Mouse (Mus musculus): ENCODE data around the gene Ampd2. TPM values are rescaled to one million over a fixed set of nuclear protein-coding genes. Genes with fewer than 3 reads are reported as not detected.

Gene Ampd2
- 126 and 158 TPM in 2 replicates for total RNA-seq (2014; fragmentation: Nextera tagmentation)
- 54.6 and 69.6 TPM in 2 replicates for total RNA-seq (2017)

DNA sequence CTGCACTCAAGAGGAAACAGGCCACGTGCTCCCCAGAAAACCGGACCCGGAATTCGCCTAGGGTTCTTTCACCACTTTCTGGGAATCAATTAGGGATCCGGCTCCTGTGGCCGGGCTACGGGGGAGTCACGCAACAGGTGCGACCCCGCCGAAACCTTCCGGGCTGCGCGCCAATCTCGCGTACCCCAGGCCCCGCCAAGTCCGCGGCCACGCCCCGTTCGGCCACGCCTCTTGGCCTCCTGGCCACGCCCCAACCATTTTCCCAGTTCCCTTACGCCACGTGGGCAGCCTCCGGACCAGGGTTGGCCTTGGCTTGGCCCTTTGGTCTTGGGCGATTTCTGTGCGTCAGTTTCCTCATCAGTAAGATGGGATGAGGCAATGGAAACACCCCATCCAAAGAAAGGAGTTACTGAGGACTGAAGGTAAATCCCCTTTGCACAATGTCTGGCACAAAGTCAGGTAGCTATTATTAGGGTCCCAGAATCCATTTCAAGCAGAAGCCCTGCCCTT, at the start of gene Ampd2:
Gene Ampd2 (minus strand): TSS at position 182 of the 510 bp plus-strand sequence.
- peak; percentile 66 for ATAC-seq (replicated peaks; ENCODE audit: poor library complexity, severe bottlenecking)

DNA sequence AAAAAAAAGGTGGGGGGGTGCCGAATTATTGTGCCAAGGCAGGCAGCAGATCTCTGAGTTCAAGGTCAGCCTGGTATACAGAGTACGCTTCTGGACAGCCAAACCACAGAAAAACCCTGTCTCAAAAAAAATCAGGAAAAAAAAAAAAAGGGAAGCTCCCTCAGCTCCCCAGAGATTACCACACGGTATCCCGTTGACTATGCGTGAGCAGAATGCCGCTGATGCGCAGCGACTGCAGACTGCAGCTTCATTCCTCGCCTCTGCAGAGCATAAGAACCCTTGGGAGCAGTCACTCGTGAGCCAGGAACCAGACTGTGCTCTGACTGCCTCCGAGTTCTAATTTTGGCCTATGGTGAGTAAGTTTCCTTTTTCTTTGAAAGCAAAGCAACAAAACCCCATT, 48.2 kb upstream of the Ampd2 start:
- ATAC-seq (replicated peaks; ENCODE audit: poor library complexity, severe bottlenecking) = peak; percentile 80

DNA sequence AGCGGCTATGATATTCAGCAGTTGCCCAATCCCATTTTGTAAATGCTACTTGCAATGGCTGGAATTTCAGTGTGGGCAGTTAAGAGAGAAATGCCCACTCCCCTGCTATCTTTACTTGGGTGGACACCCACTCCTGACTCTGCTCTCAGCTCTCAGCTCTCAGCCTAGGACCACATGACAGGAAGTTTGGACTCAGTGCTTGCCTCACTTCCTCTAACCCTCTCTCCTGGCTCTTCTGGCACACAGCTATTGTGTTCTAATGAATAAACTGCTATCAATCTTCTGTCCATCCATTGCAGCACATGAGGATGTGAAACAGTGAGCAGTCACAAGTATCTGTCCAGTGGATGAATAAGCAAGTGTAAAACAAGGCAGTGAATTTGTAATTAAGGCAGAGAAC, 46.0 kb upstream of the Ampd2 start:
- peak; percentile 95 for ATAC-seq (replicated peaks; ENCODE audit: poor library complexity, severe bottlenecking)

DNA sequence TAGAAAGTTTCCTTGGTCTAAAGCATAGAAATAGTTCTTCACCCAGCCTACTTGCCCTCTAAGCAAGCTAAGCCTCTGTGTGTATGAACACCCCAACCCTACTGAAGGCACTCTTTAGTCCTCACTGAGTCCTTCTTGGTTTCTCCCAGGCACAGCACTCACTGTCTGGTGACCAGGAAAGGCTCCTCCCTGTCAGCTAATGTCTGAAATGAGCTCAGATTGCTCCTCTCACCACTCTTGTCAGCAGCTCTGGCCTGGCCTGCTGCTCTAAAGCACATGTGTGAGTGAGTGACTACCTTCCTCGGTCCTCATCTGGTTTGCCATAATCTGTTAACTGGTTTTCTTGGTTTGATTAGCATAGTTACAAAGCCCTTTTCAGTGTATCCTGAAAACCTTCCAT, 45.4 kb upstream of the Ampd2 start:
- ATAC-seq (replicated peaks; ENCODE audit: poor library complexity, severe bottlenecking) = no peak

DNA sequence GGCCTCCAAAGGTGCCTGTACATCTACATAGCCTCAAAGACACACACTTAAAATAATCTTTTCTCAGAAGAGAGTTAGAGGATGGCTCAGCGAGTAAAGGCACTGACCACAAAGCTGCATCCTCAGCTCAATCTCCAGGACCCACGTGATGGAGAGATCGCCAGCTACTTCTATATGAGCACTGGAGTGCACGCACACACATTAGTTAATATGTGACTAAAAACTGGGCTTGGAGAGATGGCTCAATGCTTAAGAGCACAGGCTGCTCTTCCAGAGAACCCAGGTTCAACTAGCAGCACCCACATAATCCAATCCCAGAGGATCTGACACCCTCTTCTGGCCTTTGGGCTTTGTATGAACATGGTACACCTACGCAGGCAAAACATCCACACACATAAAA, 44.8 kb upstream of the Ampd2 start:
- ATAC-seq (replicated peaks; ENCODE audit: poor library complexity, severe bottlenecking) = no peak

DNA sequence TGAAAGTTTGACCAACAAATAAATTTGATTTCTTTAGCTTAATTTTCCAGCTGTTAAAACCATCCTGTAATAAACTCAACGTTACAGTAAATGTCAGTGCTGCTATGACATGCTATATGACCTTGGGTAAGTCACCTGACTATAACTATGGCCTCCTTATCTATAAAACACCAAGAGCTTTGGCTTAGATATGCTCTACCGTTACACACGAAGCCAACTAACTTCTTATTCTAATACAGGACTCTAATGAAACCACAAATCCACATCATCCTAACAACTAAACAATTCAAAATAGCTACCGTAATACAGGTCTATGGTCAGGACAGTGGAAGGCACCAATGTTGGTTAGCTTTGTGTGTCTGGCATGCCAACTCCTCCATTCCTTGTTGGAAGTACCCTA, 43.4 kb upstream of the Ampd2 start:
- ATAC-seq (replicated peaks; ENCODE audit: poor library complexity, severe bottlenecking) = no peak

DNA sequence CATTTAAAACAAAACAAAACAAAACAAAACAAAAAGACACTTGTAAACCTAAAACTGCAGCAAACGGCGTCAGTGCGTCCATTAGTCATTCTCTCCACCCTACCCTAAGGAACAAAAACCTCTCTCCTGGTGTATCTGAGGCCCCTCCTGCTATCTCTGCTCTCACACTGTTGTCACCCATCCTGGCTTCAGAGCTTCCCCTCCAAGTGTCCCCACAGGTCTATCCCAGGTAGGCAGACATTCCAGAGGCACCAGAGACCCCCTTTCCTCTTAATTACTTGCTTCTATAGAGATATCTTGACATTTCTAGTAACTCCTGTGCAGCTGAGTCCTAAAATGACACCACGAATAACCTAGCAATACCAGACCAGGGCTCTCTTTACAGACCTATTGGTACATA, 42.9 kb upstream of the Ampd2 start:
- no peak for ATAC-seq (replicated peaks; ENCODE audit: poor library complexity, severe bottlenecking)

DNA sequence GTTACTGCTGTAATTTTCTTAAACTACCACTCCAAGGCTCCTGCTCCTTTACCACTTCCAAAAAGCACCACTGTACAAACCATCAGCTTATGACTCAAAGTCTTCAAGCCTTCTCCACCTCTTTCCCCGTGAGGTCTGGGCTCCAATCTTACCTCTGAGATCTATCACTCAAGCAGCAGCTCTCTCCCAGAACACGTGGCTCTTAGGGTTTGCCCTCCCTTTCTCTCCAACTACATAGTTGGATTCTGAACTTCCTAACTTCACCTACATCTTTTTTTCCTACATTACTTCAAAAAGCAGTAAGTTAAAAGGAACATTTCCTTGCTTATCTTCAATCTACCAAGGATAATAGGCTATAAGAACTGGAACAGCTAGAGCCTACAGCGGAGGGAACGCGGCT, 42.1 kb upstream of the Ampd2 start:
- no peak for ATAC-seq (replicated peaks; ENCODE audit: poor library complexity, severe bottlenecking)

DNA sequence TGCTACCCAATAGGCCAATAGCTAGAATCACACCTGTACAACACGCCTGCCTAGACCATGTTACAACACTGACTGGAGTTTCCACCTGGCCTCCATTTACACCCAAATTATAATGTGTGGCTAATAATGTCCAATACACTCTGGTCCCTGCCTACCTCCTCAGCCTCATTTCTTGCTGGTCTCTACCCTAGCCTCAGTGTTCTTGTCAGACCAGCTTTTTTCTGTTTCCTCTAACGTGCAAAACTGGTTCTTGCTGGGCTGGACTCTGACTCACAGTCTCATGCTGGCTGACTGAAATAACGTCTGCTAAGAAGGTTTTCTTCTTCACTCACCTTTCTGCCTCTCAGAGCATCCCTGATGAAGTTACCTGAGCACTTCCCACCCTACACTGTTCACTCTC, 39.9 kb upstream of the Ampd2 start:
- no peak for ATAC-seq (replicated peaks; ENCODE audit: poor library complexity, severe bottlenecking)

DNA sequence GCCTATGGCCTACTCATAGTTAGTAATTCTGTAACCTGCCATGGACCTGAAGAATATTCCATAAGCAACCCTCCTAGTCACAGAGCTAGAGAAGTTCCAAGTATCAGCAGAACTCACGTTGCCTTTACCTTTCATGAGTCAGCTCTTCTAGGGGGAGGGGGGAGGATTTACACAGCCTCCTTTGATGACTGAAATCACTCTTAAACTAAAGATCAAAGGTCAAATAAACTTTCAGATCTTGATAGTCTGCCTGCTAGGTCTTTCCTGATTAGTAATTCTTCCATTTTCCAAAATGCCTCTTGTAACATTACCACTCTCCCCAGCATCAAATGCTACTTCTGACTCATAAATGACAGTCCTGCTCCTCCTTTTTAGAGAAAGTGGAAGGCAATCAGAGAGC, 37.7 kb upstream of the Ampd2 start:
- ATAC-seq (replicated peaks; ENCODE audit: poor library complexity, severe bottlenecking) = no peak

DNA sequence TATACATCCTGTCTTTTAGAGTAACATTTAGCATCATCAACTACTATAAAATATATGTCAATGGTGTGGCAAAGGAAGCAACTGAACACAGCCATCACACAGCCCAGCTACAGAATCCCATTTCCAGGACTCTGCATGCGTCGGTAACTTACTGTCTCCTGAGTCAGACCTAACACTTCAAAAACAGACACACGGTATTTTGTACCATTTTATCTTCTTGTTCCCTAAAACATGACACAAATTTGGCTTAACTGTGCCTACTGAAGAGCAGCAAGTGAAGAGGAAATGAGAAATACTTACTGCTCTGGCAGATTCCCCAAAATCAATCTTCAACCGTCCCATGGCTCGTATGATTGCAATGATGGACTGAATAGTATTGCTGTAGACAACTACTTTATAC, 36.8 kb upstream of the Ampd2 start:
- peak; percentile 27; the same call in 1 of the 2 replicates for ATAC-seq (replicated peaks; ENCODE audit: poor library complexity, severe bottlenecking)

DNA sequence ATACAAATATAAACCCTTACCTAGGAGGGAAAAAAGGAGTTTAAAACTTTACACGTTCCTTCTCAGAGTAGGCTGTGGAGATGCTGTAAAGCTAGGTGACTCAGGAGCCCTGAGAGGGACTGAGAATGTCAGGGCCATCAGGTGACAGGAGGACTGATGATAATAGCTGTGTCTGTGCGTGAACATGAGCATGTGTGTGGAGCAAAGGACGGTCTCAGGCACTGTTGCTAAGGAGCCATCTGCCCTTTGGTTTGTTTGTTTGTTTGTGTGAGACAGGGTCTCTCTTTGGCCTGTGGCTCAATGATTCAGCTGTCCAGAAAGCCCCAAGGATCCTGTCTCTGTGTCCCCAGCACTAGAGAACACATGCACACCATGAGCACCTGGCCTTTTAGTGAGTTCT, 34.6 kb upstream of the Ampd2 start:
- no peak for ATAC-seq (replicated peaks; ENCODE audit: poor library complexity, severe bottlenecking)

DNA sequence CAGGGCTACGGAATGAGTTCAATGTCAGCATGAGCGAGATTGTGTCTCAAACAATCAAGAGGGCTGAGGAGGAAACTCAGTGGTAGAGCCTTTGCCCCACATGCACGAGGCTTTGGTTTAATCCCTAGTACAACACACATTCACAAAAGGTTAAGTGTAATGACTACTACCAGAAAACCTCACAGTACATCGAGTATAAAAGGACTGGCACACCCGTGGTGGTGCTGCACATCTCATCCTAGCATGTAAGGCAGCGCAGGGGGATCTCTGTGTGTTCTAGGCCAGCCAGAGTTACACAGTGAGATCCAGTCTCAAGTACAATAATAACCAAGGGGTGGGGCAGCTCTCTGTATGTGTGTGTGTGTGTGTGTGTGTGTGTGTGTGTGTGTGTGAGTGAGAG, 31.0 kb upstream of the Ampd2 start:
- ATAC-seq (replicated peaks; ENCODE audit: poor library complexity, severe bottlenecking) = no peak

DNA sequence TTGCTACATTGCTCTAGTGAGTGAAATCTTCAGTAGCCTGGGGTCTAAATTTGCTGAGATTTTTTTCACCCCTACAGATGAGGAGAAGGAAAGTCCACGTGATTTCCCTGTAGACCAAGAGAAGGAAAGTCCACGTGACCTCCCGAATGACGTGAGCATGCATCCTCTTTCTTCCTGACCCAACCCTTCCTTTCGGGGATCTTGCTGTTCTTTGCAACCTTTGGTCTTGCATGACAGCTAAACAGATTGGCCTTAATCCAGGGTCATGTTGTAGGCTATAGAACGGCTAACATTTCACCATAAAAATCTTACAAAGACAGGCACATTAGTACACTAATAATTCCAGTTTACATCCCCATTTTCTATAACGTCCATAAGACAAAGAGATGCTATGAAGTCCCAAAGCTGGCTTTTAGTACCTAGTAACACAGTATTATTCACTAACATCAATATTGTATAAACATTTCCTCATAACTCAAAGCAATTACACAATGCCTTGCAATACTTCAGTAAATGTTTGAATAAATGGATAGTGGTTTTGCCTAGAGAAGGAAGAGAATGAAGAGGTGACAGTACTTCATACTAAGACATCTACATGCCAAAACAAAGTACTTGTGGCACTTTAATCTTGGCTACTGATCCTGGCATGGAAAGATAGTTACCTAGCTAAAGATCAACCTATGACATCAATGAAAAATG, 27.3 kb upstream of the Ampd2 start:
- peak; percentile 30; the same call in 1 of the 2 replicates for ATAC-seq (replicated peaks; ENCODE audit: poor library complexity, severe bottlenecking)

DNA sequence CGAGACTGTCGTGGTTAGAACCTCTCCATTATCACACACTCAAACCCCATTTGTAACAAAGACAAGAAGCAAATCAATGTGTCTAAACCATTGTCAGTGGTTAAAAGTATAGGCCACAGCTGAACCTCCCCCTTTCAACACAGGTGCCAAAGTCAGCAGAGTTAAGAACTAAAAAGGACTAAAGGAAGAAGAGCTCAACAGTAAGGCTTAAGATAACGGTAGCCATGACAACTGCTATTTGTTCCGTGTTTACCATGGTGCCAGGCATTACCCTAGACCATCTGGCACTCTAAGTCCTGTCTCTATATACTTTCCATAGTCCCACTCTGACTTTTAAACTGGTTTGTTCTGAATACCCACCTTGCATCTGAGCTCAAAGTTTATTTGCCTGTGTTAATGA, 26.2 kb upstream of the Ampd2 start:
- ATAC-seq (replicated peaks; ENCODE audit: poor library complexity, severe bottlenecking) = no peak

DNA sequence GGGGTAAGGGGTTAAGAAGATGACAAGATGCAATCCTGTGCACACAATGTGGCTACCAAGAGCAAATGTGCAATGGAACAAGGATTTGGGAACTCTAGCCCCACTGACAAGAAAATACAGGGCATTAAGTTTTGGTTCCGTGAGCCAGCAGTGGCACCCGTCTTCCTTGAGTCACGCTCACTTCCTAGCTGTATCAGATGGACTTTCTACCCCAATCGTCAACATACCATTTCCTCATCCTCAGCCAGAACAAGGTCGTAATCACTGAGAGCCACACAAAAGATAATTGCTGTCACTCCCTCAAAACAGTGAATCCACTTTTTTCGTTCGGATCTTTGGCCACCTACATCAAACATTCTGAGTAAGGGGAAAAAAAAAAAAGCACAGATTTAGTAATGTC, 25.8 kb upstream of the Ampd2 start:
- ATAC-seq (replicated peaks; ENCODE audit: poor library complexity, severe bottlenecking) = no peak

DNA sequence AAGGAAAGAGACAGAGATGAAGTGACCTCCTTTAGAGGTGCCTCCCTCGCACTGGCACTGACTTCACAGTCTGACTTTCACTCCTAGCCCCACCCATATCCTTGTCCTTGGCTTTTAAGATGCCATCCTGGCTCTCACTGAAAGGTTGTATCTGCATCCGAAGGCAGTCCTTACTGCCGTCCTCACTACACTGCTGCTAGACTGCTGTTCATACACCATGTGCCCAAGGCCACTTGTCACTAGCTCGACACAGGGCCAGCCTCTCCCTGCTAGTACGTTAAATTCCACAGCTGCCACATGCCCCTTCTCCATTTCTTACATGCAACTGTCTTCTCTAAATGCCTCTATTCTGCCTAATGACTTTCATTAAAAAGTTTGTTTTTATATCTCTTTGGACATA, 24.9 kb upstream of the Ampd2 start:
- ATAC-seq (replicated peaks; ENCODE audit: poor library complexity, severe bottlenecking) = no peak

DNA sequence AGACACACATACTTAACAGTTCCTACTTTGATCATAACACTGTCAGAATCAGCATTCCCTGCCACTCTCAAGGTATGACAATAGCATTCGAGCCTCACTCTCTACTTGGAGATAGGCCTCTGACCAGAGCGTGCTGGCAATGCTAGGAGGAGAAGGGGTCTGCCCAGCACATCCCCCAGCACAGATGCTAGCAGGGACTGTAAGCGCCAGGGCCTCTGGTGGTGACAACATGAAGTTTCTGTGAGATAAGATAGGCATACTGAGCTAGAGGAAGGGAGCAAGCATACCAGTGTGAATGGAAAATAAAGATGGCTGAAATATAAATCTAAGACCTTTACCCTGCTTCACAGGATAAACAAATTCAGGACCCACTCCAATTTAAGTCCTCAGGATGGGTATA, 18.8 kb upstream of the Ampd2 start:
- no peak for ATAC-seq (replicated peaks; ENCODE audit: poor library complexity, severe bottlenecking)

DNA sequence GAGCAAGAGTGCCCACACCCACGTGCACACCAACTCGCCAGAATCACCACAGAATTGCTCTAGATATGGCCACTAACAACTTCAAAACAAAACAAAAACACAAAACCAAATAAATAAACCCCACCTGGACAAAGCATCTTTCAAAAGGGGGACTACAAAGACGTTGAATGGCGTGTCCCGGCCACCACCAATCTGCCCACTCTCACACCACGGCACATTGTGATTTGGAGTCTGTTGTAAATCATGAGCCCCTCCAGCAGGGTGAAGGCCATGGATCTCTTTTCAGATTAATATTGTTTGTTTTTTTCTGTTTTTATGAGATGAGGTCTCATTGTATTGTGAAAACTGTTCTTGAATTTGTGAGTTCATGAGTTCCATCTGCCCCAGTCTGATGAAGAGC, 15.6 kb upstream of the Ampd2 start:
- no peak for ATAC-seq (replicated peaks; ENCODE audit: poor library complexity, severe bottlenecking)

DNA sequence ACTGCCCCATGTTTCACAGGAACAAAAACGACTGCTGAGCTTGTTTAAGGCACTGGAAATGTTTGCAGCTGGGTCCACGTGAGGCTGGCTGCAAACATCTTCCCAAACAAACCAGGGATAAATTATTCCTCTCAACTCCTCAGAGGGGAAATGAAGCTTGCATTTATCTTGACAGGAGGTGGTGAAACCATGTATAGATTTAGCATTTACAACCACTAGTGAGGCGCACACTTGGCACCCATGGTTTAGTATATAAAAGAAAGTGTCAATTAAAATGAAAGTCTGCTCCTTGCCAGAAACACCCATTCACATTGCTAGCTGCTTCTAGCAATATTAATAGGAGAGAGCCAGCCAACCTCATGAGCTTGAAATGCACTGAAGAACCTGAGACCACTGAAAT, 15.1 kb upstream of the Ampd2 start:
- ATAC-seq (replicated peaks; ENCODE audit: poor library complexity, severe bottlenecking) = no peak

DNA sequence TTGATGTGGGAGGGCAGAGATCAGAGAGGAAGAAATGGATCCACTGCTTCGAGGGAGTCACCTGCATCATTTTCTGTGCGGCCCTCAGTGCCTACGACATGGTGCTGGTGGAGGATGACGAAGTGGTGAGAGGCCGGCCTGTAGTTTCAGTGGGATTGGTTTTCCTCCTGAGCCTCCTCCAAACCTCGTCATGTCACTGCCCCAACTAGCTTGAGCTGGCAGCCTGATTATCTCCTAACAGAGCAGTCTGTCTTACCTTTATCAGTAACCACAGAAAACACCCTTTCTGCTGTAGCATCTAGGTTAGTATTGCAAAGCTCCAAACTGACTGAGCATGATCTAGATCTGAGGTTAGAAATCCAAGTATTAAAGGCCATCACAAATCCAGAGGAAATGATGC, 11.9 kb upstream of the Ampd2 start:
- ATAC-seq (replicated peaks; ENCODE audit: poor library complexity, severe bottlenecking) = no peak

DNA sequence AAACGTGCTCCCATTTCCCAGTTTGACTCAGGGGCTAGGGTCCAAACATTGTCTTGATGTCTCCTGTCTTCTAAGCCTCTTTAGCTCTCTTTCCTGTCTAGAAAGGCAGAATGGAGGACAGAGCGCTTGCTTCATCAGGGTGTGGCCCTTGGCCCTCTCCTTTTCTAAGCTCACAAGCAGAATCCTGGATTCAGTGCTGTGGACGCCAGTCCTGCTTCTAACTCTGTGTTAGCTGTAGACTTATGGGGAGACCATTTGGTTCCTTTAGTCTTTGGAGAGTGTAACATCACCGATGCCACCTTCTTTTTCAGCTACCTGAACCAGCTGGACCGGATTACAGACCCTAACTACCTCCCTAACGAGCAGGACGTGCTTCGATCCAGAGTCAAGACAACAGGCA, 11.2 kb upstream of the Ampd2 start:
- ATAC-seq (replicated peaks; ENCODE audit: poor library complexity, severe bottlenecking) = no peak

DNA sequence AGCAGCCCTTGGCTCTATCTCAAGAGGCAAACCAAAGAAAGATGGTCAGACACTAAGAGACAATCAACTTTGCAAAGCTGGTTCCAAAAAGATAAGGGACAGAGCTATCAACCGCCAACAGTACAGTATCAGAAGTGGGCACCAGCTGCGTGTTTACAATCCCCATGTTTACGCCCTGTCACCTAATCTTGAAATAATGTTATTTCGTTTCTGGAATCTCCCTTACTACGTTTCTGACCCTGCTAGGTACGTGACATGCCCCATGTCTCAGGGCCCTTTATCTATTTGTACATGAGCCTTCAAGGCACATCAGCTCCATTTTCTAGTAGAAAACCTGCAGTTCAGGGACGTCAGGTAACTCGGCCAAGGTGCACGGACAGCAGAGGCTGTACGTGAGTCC, 10.3 kb upstream of the Ampd2 start:
- ATAC-seq (replicated peaks; ENCODE audit: poor library complexity, severe bottlenecking) = no peak
